Mouse (Mus musculus) kidney, embryonic 14.5 days (tissue): ENCODE measurements around the gene Vmn2r85. TPM values are rescaled to one million over a fixed set of nuclear protein-coding genes. Genes with fewer than 3 reads are reported as not detected.
"Not testable (repeated sequence)": the region's sequence is repeated elsewhere in the genome, so short reads cannot be mapped to it uniquely, and the experiment has no call there.

Source experiments
- ATAC-seq: fragments of 200-750 bp; cut with Nextera tagmentation; 2 replicates; pipeline ENCODE4 v1.8.0; 2017; ENCODE audit warnings: moderate number of reproducible peaks, mild to moderate bottlenecking, moderate TSS enrichment, moderate library complexity; ENCODE audit not compliant: low FRiP score, low TSS enrichment
- H3K27ac ChIP-seq: fragments of 300-500 bp; sonication (generic); 2 replicates; pipeline ENCODE4 v1.5.1; 2014; ENCODE audit warnings: low read depth, mild to moderate bottlenecking, low read length, moderate library complexity, mixed read lengths
- H3K27me3 ChIP-seq: fragments of 300-500 bp; sonication (generic); 2 replicates; pipeline ENCODE4 v1.6.1; 2014; ENCODE audit warnings: mild to moderate bottlenecking, low read length; ENCODE audit not compliant: control insufficient read depth, insufficient read depth
- H3K36me3 ChIP-seq: fragments of 300-500 bp; sonication (generic); 2 replicates; pipeline ENCODE4 v1.6.1; 2014; ENCODE audit warnings: low read length, mixed read lengths; ENCODE audit not compliant: control insufficient read depth, insufficient read depth
- H3K4me1 ChIP-seq: fragments of 300-500 bp; sonication (generic); 2 replicates; pipeline ENCODE4 v1.6.1; 2014; ENCODE audit warnings: low read length, mixed read lengths; ENCODE audit not compliant: control insufficient read depth, insufficient read depth
- H3K4me2 ChIP-seq: fragments of 300-500 bp; sonication (generic); replicated peaks from 2 replicates; pipeline ENCODE4 v1.6.1; 2014; ENCODE audit warnings: low read depth, mild to moderate bottlenecking, low read length
- H3K4me3 ChIP-seq: fragments of 300-500 bp; sonication (generic); 2 replicates; pipeline ENCODE4 v1.5.1; 2014; ENCODE audit warnings: mild to moderate bottlenecking, low read length
- H3K9ac ChIP-seq: fragments of 300-500 bp; sonication (generic); 2 replicates; pipeline ENCODE4 v1.6.1; 2014; ENCODE audit warnings: low read depth, mild to moderate bottlenecking, low read length, moderate library complexity
- H3K9me3 ChIP-seq: fragments of 300-500 bp; sonication (generic); 2 replicates; pipeline ENCODE4 v1.6.1; 2016; ENCODE audit warnings: low read length; ENCODE audit not compliant: control insufficient read depth
- WGBS: fragments of 180-500 bp; shearing (Covaris S2); extraction: QIAGEN DNeasy Blood & Tissue Kit; methylation state at CpG from one replicate; pipeline ENCODE4 v1.1.7; 2014; 5-methylcytosine and 5-hydroxymethylcytosine counted together
- polyA plus RNA-seq: library from polyadenylated mRNA; unstranded; fragments of >200 nt; fragmentation: Nextera tagmentation; extraction: Ambion mirVana; gene quantifications from 2 replicates; pipeline ENCODE4 v1.2.1, GENCODE M21; 2014

Vmn2r85 gene
- polyA plus RNA-seq: not detected in 2 replicates

DNA sequence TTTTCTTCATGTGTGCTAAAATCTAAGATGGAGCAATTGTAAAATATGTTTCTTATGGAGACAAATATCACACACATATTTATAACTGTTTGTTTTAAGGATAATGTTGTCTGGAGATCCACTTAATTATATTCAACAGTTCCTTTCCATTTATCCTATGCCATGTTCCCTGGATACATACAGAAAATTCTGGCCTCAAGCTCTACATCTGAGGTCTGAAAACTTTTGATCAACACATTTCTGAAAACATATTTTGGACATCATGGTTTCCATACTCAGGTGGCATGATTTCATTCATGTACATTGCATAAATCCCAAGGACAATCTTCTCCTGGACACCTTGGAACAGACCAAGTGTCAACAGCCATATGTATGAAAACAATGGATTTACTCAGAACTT, at the start of gene Vmn2r85:
TSS of gene Vmn2r85 (minus strand) at position 101 of the 400 bp plus-strand sequence.
- H3K36me3 ChIP-seq, H3K4me1 ChIP-seq, H3K4me3 ChIP-seq, H3K27me3 ChIP-seq, H3K9ac ChIP-seq, H3K4me2 ChIP-seq, H3K27ac ChIP-seq, H3K9me3 ChIP-seq, ATAC-seq: not testable (repeated sequence)

DNA sequence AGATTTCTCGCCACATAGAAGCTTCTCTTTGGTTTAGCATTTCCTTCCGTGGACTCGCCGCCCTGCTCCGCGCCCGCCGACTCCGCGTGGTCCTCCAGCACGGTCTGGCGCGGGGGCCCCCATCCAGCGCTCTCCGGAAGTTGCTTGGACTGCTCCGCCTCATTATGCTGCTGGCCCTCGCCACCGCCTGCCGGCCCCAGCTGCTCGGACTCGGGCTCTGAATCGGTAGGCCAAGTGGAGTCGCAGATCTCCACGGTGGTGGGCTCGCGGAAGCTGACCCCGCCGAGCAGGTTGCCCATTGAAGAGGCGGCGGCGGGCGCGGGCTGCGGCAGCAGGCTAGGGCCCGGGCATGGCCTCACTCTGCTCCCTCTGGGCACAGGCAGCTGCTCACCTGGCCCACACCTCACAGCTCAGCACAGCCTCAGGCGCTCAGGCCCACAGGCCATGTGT, 40.8 kb upstream of the Vmn2r85 start:
- WGBS: 2% methylated on average over 36 of the region's 36 CpGs

GRCm38 (mm10) chr10:130455950-130456349, 26.4 kb upstream of the Vmn2r85 start, which contains the start of gene Vmn2r86:
Gene Vmn2r86, minus strand, starts transcription at chr10:130456050.
- H3K4me2 ChIP-seq, H3K4me3 ChIP-seq, H3K9me3 ChIP-seq, H3K27me3 ChIP-seq, H3K36me3 ChIP-seq, H3K27ac ChIP-seq, H3K9ac ChIP-seq, ATAC-seq, H3K4me1 ChIP-seq: not testable (repeated sequence)
- 83% methylated on average over 1 of the region's 1 CpGs for WGBS

More for the DNA sequence above, 40.8 kb upstream of the Vmn2r85 start:
- H3K9me3 ChIP-seq: no peaks in the 10 kb centered on the region
- peak overlapping the region; percentile 42 for H3K4me3 ChIP-seq
- no peak overlapping the region for H3K27ac ChIP-seq
- peak overlapping the region; percentile 50; the same call in 1 of the 2 replicates for H3K9ac ChIP-seq
- H3K36me3 ChIP-seq: no peaks in the 10 kb centered on the region
- H3K4me2 ChIP-seq: peak overlapping the region; percentile 74
- no peaks in the 10 kb centered on the region for H3K4me1 ChIP-seq
- no peaks in the 10 kb centered on the region for H3K27me3 ChIP-seq
- peak; percentile 99 for ATAC-seq

DNA sequence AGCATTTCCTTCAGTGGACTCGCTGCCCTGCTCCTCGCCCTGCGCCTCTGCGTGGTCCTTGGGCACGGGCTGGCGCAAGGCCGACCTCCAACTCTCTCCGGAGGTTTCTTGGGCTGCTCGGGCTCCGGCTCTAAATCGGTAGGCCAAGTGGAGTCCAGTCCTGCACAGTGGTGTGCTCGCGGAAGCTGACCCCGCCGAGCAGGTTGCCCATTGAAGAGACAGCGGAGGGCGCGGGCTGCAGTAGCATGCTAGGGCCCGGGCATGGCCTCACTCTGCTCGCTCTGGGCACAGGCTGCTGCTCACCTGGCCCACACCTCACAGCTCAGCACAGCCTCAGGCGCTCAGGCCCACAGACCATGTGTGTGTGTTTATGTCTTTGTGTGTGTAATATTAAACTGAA, 15.3 kb upstream of the Vmn2r85 start:
- no peak for ATAC-seq
- no peaks in the 10 kb centered on the region for H3K27me3 ChIP-seq
- H3K9ac ChIP-seq: no peak overlapping the region
- no peak overlapping the region for H3K27ac ChIP-seq
- 91% methylated on average over 21 of the region's 21 CpGs for WGBS
- H3K4me3 ChIP-seq: no peak overlapping the region
- H3K4me2 ChIP-seq: no peak overlapping the region
- H3K9me3 ChIP-seq: no peaks in the 10 kb centered on the region
- no peaks in the 10 kb centered on the region for H3K36me3 ChIP-seq
- H3K4me1 ChIP-seq: no peaks in the 10 kb centered on the region

DNA sequence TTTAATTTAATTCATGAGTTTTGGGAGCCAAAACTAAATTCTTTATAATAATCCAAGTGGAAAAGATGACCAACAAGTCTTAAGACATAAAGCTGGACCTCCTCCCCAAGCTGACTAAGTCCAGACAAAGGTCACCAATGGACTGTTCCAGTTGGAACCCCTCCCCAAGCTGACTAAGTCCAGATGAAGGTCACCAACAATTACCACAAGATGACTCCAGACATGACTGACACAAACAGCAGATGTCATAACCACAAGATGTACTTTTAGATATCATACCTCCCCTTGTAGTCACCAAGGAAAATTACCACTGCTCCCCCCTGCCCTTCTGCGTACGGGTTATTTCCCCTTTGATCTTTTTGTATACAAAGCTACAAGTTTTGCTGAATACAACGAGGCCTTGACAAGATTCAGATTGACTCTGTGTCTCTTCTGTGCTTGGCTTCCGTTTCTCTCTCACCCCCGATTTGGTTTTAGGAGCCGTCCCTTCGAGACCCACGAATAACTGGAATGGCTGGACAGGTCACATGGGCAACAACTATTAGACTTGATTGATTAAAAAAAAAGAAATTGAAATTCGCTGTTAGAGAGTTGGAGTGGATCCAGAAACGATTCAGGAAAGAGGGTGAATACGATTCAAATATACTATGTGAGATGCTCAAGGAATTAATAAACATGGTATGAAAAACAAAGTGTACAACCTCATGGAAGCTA, 4.8 kb upstream of the Vmn2r85 start:
- H3K9me3 ChIP-seq, H3K27ac ChIP-seq, H3K4me3 ChIP-seq, ATAC-seq, H3K4me1 ChIP-seq, H3K9ac ChIP-seq, H3K36me3 ChIP-seq, H3K27me3 ChIP-seq, H3K4me2 ChIP-seq: not testable (repeated sequence)
- 83% methylated on average over 11 of the region's 11 CpGs for WGBS

DNA sequence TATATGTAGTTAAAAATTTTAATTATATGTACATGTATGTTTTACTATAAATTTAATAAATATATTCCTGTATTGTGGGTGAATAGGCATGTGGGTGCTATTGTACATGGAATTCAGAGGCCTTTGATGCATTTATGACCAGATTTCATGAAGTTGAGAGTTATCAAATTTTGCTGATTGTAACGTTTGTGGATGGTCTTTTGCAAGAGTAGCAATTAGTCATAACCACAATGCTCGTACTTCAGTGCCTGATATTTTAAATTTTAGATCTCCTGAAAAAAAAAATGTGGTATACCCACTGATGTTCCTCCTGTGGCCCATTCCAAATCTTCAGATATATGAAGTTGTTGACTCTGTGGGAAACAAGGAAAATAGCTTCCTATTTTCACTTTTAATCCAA, 7.1 kb downstream of the Vmn2r85 start:
- H3K9me3 ChIP-seq, H3K9ac ChIP-seq, H3K36me3 ChIP-seq, ATAC-seq, H3K27ac ChIP-seq, H3K4me1 ChIP-seq, H3K4me3 ChIP-seq, H3K27me3 ChIP-seq, H3K4me2 ChIP-seq: not testable (repeated sequence)
- WGBS: 76% methylated on average over 2 of the region's 2 CpGs

GRCm38 (mm10) chr10:130420401-130420800, 9.1 kb downstream of the Vmn2r85 start:
- 86% methylated on average over 3 of the region's 3 CpGs for WGBS
- no peak for ATAC-seq
- no peak overlapping the region for H3K9ac ChIP-seq

GRCm38 (mm10) chr10:130419954-130420353, 9.5 kb downstream of the Vmn2r85 start:
- 63% methylated on average over 2 of the region's 2 CpGs for WGBS
- not testable (repeated sequence) for ATAC-seq, H3K27ac ChIP-seq

More at GRCm38 (mm10) chr10:130420401-130420800, 9.1 kb downstream of the Vmn2r85 start:
- H3K27me3 ChIP-seq: no peaks in the 10 kb centered on the region
- no peak overlapping the region for H3K4me2 ChIP-seq
- H3K27ac ChIP-seq: no peak overlapping the region
- no peaks in the 10 kb centered on the region for H3K36me3 ChIP-seq
- no peak overlapping the region for H3K4me3 ChIP-seq
- no peaks in the 10 kb centered on the region for H3K9me3 ChIP-seq
- H3K4me1 ChIP-seq: no peaks in the 10 kb centered on the region

DNA sequence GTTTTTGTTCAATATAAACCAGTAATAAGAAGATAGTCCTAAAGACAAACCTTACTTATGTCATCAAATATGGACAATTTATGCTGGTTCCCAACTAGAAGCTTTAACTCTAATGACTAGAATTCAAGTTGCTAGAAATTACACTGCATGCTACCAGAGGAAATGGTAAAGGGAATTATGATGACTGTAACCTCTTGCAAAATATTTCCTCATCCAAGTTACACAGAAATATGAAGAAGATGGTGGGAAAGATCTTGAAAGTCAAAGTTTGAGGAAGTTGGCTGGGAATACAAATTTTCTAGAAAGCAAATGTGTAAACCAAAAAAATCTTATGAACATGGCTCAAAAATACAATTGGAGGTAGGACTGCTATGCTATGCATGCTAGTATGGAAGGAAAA, 13.2 kb downstream of the Vmn2r85 start:
- not testable (repeated sequence) for H3K27me3 ChIP-seq, H3K27ac ChIP-seq, H3K9ac ChIP-seq, H3K36me3 ChIP-seq, H3K4me3 ChIP-seq, H3K9me3 ChIP-seq, H3K4me2 ChIP-seq, ATAC-seq, H3K4me1 ChIP-seq

More at GRCm38 (mm10) chr10:130419954-130420353, 9.5 kb downstream of the Vmn2r85 start:
- not testable (repeated sequence) for H3K4me3 ChIP-seq, H3K36me3 ChIP-seq, H3K27me3 ChIP-seq, H3K9me3 ChIP-seq, H3K4me2 ChIP-seq, H3K9ac ChIP-seq, H3K4me1 ChIP-seq
